Mouse (Mus musculus) gastrocnemius, adult 2 months (tissue): ENCODE results near the gene Rtn2. TPM values are rescaled to one million over a fixed set of nuclear protein-coding genes. Genes with fewer than 3 reads are reported as not detected.

Experiments used
- DNase-seq: peaks from one replicate; pipeline ENCODE4 v3.0.0; 2022
- H3K27ac ChIP-seq: fragments of 200-600 bp; 2 replicates; pipeline ENCODE4 v1.8.1; 2022; ENCODE audit warnings: mild to moderate bottlenecking
- H3K4me3 ChIP-seq: fragments of 200-600 bp; 2 replicates; pipeline ENCODE4 v1.8.1; 2022; ENCODE audit warnings: mild to moderate bottlenecking, moderate library complexity
- CTCF ChIP-seq: fragments of 200-600 bp; IDR thresholded peaks from 2 replicates; pipeline ENCODE4 v1.8.1; 2022; ENCODE audit warnings: antibody characterized with exemption, mild to moderate bottlenecking, moderate library complexity
- intact Hi-C: fragments of 180-260 bp; cut with DNase I; formaldehyde crosslinking; loops from one replicate; pipeline ENCODE4 v1.15.1; 2025
- total RNA-seq, 2 experiments: library from RNA; stranded (reverse); gene quantifications; 2 replicates each; pipeline ENCODE4 v1.2.3; 2021

The Rtn2 gene
- total RNA-seq, 2 experiments from 2014 or later: 987 to 1,150 TPM

- DNase-seq: no peak
- TF ChIP-seq CTCF: no peak
- Histone ChIP-seq H3K27ac (peak overlapping the region; percentile 89), H3K4me3 (peak overlapping the region; percentile 72; the same call in 1 of the 2 replicates)
- intact Hi-C loops: no loop called here
Observed at GRCm38 (mm10) chr7:19327782-19328181, 45.4 kb downstream of the Rtn2 start.

GRCm38 (mm10) chr7:19328425-19328824, 46.0 kb downstream of the Rtn2 start:
- intact Hi-C loops: no loop called here
- peak; percentile 41 for TF ChIP-seq CTCF
- DNase-seq: no peak
- Histone ChIP-seq H3K27ac (no peak overlapping the region), H3K4me3 (no peak overlapping the region)

GRCm38 (mm10) chr7:19331910-19332309, 49.5 kb downstream of the Rtn2 start:
- intact Hi-C loops: no loop called here
- DNase-seq: no peak
- peak overlapping the region; percentile 89 for H3K4me3 ChIP-seq
- peak overlapping the region; percentile 97 for H3K27ac ChIP-seq
- no peak for TF ChIP-seq CTCF

GRCm38 (mm10) chr7:19332709-19333352, 50.4 kb downstream of the Rtn2 start:
- intact Hi-C loops: no loop called here
- H3K27ac ChIP-seq: peak overlapping the region; percentile 97

GRCm38 (mm10) chr7:19335583-19335982, 53.2 kb downstream of the Rtn2 start:
- no peak overlapping the region for H3K4me3 ChIP-seq
- no peak for TF ChIP-seq CTCF
- no peak overlapping the region for H3K27ac ChIP-seq
- intact Hi-C loops: no loop called here
- no peak for DNase-seq

More at GRCm38 (mm10) chr7:19332709-19333352, 50.4 kb downstream of the Rtn2 start:
- DNase-seq: peak; percentile 94
- no peak for TF ChIP-seq CTCF
- H3K4me3 ChIP-seq: peak overlapping the region; percentile 89

- H3K4me3 ChIP-seq: no peak overlapping the region
Observed at GRCm38 (mm10) chr7:19337122-19337521, 54.7 kb downstream of the Rtn2 start.

GRCm38 (mm10) chr7:19338060-19338459, 55.6 kb downstream of the Rtn2 start:
- no peak overlapping the region for H3K4me3 ChIP-seq
- no peak for DNase-seq
- no peak for TF ChIP-seq CTCF
- H3K27ac ChIP-seq: peak overlapping the region; percentile 62
- intact Hi-C loops: no loop called here

More at GRCm38 (mm10) chr7:19337122-19337521, 54.7 kb downstream of the Rtn2 start:
- intact Hi-C loops: no loop called here
- peak overlapping the region; percentile 25 for H3K27ac ChIP-seq
- no peak for TF ChIP-seq CTCF
- DNase-seq: no peak

GRCm38 (mm10) chr7:19338596-19338995, 56.2 kb downstream of the Rtn2 start:
- Histone ChIP-seq H3K4me3 (no peak overlapping the region), H3K27ac (peak overlapping the region; percentile 62)
- DNase-seq: no peak
- intact Hi-C loops: no loop called here
- TF ChIP-seq CTCF: no peak

GRCm38 (mm10) chr7:19341250-19341649, 58.8 kb downstream of the Rtn2 start:
- Histone ChIP-seq H3K27ac (peak overlapping the region; percentile 94), H3K4me3 (peak overlapping the region; percentile 76)
- no peak for DNase-seq
- no peak for TF ChIP-seq CTCF
- intact Hi-C loops: no loop called here

GRCm38 (mm10) chr7:19341761-19342409, 59.5 kb downstream of the Rtn2 start:
- no peak for TF ChIP-seq CTCF

GRCm38 (mm10) chr7:19342481-19343027, 60.1 kb downstream of the Rtn2 start:
- DNase-seq: peak; percentile 91
- Histone ChIP-seq H3K27ac (peak overlapping the region; percentile 94), H3K4me3 (peak overlapping the region; percentile 76)
- TF ChIP-seq CTCF: 0 out of 2 replicates have a peak, but pooled peaks have one; percentile 98
- intact Hi-C loops: loop anchor here (1.0 kb wide), 1 partner anchor 42 kb away; no protein-coding TSS in a partner anchor

More at GRCm38 (mm10) chr7:19341761-19342409, 59.5 kb downstream of the Rtn2 start:
- DNase-seq: peak; percentile 89
- Histone ChIP-seq H3K4me3 (peak overlapping the region; percentile 76), H3K27ac (peak overlapping the region; percentile 94)
- intact Hi-C loops: loop anchor here (1.0 kb wide), 1 partner anchor 42 kb away; no protein-coding TSS in a partner anchor

- peak; percentile 99; the same call in 1 of the 2 replicates for TF ChIP-seq CTCF
- intact Hi-C loops: no loop called here
- Histone ChIP-seq H3K27ac (peak overlapping the region; percentile 94), H3K4me3 (peak overlapping the region; percentile 56)
- DNase-seq: peak; percentile 80
Observed at GRCm38 (mm10) chr7:19343210-19343808, 60.9 kb downstream of the Rtn2 start.
